Mouse (Mus musculus): ENCODE results near the gene Csn1s2b.

- TF ChIP-seq CTCF (IDR thresholded peaks at IDR 0.05; ENCODE audit: borderline replicate concordance, insufficient read depth, low read length) (no peak), POLR2A (IDR thresholded peaks at IDR 0.05; ENCODE audit: low read depth, low read length) (no peak)
Observed at GRCm38 (mm10) chr5:87782731-87783130, 25.2 kb upstream of the Csn1s2b start.
